ENCODE assay signal across 12 mouse cellular contexts in genomic region chr7:67632380-67632779, GRCm38 (mm10). TPM values are rescaled to one million over a fixed set of nuclear protein-coding genes. Genes with fewer than 3 reads are reported as not detected.
DNase-seq lines count a peak whose midpoint lies in the region; ATAC-seq and TF ChIP-seq lines count a peak whose summit lies in the region.
"Had no signal": no experiment of that assay in that cellular context is flagged by ENCODE, and none has a peak within 500 bp of the region (broad histone marks: within the 10 kb centered on the region; RNA-seq: fewer than 3 reads in every experiment).

No protein-coding gene starts in this region.

- no peak for ATAC-seq in cerebellum, adult (ENCODE audit: insufficient number of reproducible peaks, low FRiP score, low TSS enrichment)

- peaks cover 13% of the 10 kb centered on the region for H3K4me1 ChIP-seq in liver, adult 2 months (ENCODE audit: control insufficient read depth, insufficient read depth, low read length)
- peaks cover 5% of the 10 kb centered on the region; the same call in 1 of the 2 replicates for H3K4me1 ChIP-seq in limb, embryonic 10.5 days
- H3K4me1 ChIP-seq in forebrain, embryonic 10.5 days = peaks cover 4% of the 10 kb centered on the region
- H3K4me1 ChIP-seq: hindbrain, embryonic 12.5 days had no signal

- no peak for TF ChIP-seq POLR2A in liver, adult 2 months (IDR thresholded peaks at IDR 0.05; ENCODE audit: extremely low read depth, insufficient read depth, low read length)
- TF ChIP-seq POLR2A in brain, embryonic 14.5 days (IDR thresholded peaks at IDR 0.05; ENCODE audit: borderline replicate concordance, extremely low read depth, insufficient read depth, insufficient read length, poor library complexity, severe bottlenecking) = no peak

- TF ChIP-seq CTCF in liver, adult 2 months (IDR thresholded peaks at IDR 0.05; ENCODE audit: low read depth, low read length) = peak; percentile 57; the same call in 1 of the 2 replicates
- peak; percentile 39; the same call in 1 of the 2 replicates for TF ChIP-seq CTCF in brain, embryonic 14.5 days (IDR thresholded peaks at IDR 0.05; ENCODE audit: borderline replicate concordance, extremely low read depth, insufficient read depth, insufficient read length)

- 86% methylated on average over 5 of the region's 5 CpGs for WGBS in liver, adult 2 months
- WGBS in limb, embryonic 10.5 days = 84% methylated on average over 5 of the region's 5 CpGs
- 83% methylated on average over 5 of the region's 5 CpGs for WGBS in forebrain, embryonic 10.5 days

- peaks cover 26% of the 10 kb centered on the region for H3K79me2 ChIP-seq in liver, adult 2 months (ENCODE audit: control insufficient read depth, insufficient read depth, low read length)

- peaks cover 20% of the 10 kb centered on the region for H3K36me3 ChIP-seq in liver, adult 2 months (ENCODE audit: control insufficient read depth, insufficient read depth, low read length)
- no peaks in the 10 kb centered on the region for H3K36me3 ChIP-seq in limb, embryonic 10.5 days
- H3K36me3 ChIP-seq in forebrain, embryonic 10.5 days (replicated peaks) = no peaks in the 10 kb centered on the region; the same call in 1 of the 2 replicates

- no peak overlapping the region for H3K4me3 ChIP-seq in liver, adult 2 months (ENCODE audit: insufficient read depth, low read depth, low read length)
- H3K4me3 ChIP-seq in limb, embryonic 10.5 days = no peak overlapping the region
- no peak overlapping the region for H3K4me3 ChIP-seq in forebrain, embryonic 10.5 days
- H3K4me3 ChIP-seq: erythroblast, embryonic 14.5 days; hindbrain, embryonic 12.5 days; limb, embryonic 12.5 days had no signal

- peak; percentile 12 for DNase-seq in cerebellum, adult 11 months
- DNase-seq in liver, adult 2 months (ENCODE audit: extremely low read depth, low read depth, low spot score) = no peak
- DNase-seq in liver = no peak
- peak; percentile 17 for DNase-seq in 416B (ENCODE audit: low read depth)
- no peak for DNase-seq in brain, embryonic 14.5 days (ENCODE audit: low read depth)
- DNase-seq in limb, embryonic 10.5 days (ENCODE audit: low spot score) = no peak
- no peak for DNase-seq in forebrain, embryonic 10.5 days (ENCODE audit: extremely low spot score, low spot score)
- DNase-seq: cerebellum, adult 9-11 months had no signal

- no peaks in the 10 kb centered on the region for H3K9me3 ChIP-seq in limb, embryonic 10.5 days (replicated peaks)
- H3K9me3 ChIP-seq in forebrain, embryonic 10.5 days = 0 out of 2 replicates have a peak, but pooled peaks cover 4% of the 10 kb centered on the region
- H3K9me3 ChIP-seq: hindbrain, embryonic 12.5 days; limb, embryonic 12.5 days had no signal

- no peak overlapping the region for H3K9ac ChIP-seq in liver, adult 2 months (ENCODE audit: low read depth, low read length)
- H3K9ac ChIP-seq: hindbrain, embryonic 12.5 days; limb, embryonic 12.5 days had no signal

- H3K27ac ChIP-seq in liver, adult 2 months (replicated peaks; ENCODE audit: insufficient read depth, low read depth, low read length) = no peak overlapping the region
- H3K27ac ChIP-seq in limb, embryonic 10.5 days = no peak overlapping the region
- no peak overlapping the region for H3K27ac ChIP-seq in forebrain, embryonic 10.5 days
- H3K27ac ChIP-seq: hindbrain, embryonic 12.5 days; limb, embryonic 12.5 days had no signal

- no peaks in the 10 kb centered on the region for H3K27me3 ChIP-seq in liver, adult 2 months (ENCODE audit: control insufficient read depth, insufficient read depth, low read length)
- no peaks in the 10 kb centered on the region for H3K27me3 ChIP-seq in limb, embryonic 10.5 days (ENCODE audit: low read depth, poor library complexity, severe bottlenecking)
- no peaks in the 10 kb centered on the region for H3K27me3 ChIP-seq in forebrain, embryonic 10.5 days (ENCODE audit: poor library complexity, severe bottlenecking)
- H3K27me3 ChIP-seq: hindbrain, embryonic 12.5 days; limb, embryonic 12.5 days had no signal

RNA-seq across cellular contexts. Expression of gene Lrrc28, which starts 12.7 kb away (rescaled TPM):
- 18.8 and 22.1 TPM in 2 replicates for total RNA-seq in liver, adult 2 months (2014; rRNA removed)
- polyA plus RNA-seq in liver, adult 2 months (2012; rRNA removed) = 40.7 and 42.6 TPM in 2 replicates
- 44.7 and 58.3 TPM in 2 replicates for polyA plus RNA-seq in brain, embryonic 14.5 days (2012; rRNA removed)
- 18.9 and 22.5 TPM in 2 replicates for polyA plus RNA-seq in limb, embryonic 10.5 days (2016; fragmentation: Nextera tagmentation; extraction: Ambion mirVana)
- 16.0 and 16.7 TPM in 2 replicates for polyA plus RNA-seq in forebrain, embryonic 10.5 days (2016; fragmentation: Nextera tagmentation; extraction: Ambion mirVana)

RNA-seq across cellular contexts. Expression of gene Ttc23, which starts 14.8 kb away (rescaled TPM):
- total RNA-seq in liver, adult 2 months (2014; rRNA removed) = 28.3 and 47.8 TPM in 2 replicates
- 14.2 and 15.1 TPM in 2 replicates for polyA plus RNA-seq in liver, adult 2 months (2012; rRNA removed)
- polyA plus RNA-seq in brain, embryonic 14.5 days (2012; rRNA removed) = 11.9 and 12.4 TPM in 2 replicates
- polyA plus RNA-seq in limb, embryonic 10.5 days (2016; fragmentation: Nextera tagmentation; extraction: Ambion mirVana) = 52.0 and 59.6 TPM in 2 replicates
- 33.9 and 36.0 TPM in 2 replicates for polyA plus RNA-seq in forebrain, embryonic 10.5 days (2016; fragmentation: Nextera tagmentation; extraction: Ambion mirVana)
- polyA plus RNA-seq: erythroblast, embryonic 14.5 days had no signal

Comparison
In these comparisons a context has a peak if more than half of its experiments do, and no peak if none do; other contexts are left out.
1. DNase-seq: peak in cerebellum, adult 11 months (single experiment) and 416B (single experiment); none in liver, adult 2 months (single experiment), liver (single experiment), brain, embryonic 14.5 days (single experiment), limb, embryonic 10.5 days (single experiment) and forebrain, embryonic 10.5 days (single experiment).